ENCODE assay signal across 22 mouse cellular contexts in the genomic region with DNA sequence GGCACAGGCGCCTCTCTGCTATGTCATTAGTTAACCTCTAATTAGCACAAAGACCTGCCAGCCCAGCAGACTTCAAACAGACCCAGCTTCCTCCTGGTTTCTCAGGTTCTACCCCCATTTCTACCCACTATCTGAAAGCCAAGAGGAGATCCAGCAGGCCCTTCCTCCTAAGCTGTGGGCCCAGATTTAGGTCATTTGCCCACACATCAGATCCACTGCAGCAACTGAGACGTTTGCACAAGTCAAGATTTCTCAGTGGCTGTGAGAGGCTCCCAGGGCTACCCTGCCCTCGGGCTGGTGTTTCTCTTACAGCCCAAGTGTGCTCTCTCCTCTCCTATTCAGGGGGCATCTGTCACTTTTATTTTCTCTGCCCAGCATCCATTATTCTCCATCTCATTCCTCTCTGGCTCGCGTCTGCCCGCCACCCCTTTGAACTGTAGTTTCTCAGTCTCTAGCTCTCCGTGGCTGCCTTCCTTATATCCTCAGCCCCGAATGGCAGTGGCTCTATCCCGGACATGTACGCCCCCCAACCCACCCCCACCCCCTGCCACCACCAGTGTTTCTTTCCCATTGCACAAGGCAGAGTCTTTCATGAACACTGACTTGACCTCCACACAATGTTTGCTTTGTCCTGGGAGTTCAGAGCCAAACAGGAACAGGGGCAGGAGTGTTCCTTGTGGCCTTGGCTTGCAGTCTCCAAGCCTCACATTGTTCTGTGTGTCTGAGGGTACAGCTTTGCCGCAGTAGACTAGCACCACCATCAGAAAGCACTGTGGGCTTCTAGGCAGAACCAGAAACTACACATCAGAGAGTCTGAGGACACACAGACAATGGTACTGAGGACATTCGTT. TPM values are rescaled to one million over a fixed set of nuclear protein-coding genes. Genes with fewer than 3 reads are reported as not detected.
DNase-seq lines count a peak whose midpoint lies in the region; ATAC-seq lines count a peak whose summit lies in the region.
"Had no signal": no experiment of that assay in that cellular context is flagged by ENCODE, and none has a peak within 500 bp of the region (broad histone marks: within the 10 kb centered on the region; RNA-seq: fewer than 3 reads in every experiment).

No protein-coding gene starts in this region.

- 41% methylated on average over 12 of the region's 12 CpGs for WGBS in neural tube, embryonic 11.5 days
- 23% methylated on average over 12 of the region's 12 CpGs for WGBS in neural tube, embryonic 15.5 days
- 19% methylated on average over 12 of the region's 12 CpGs for WGBS in forebrain, embryonic 12.5 days
- WGBS in hindbrain, embryonic 12.5 days = 21% methylated on average over 12 of the region's 12 CpGs
- 27% methylated on average over 12 of the region's 12 CpGs for WGBS in midbrain, embryonic 16.5 days

- peaks cover 6% of the 10 kb centered on the region for H3K4me1 ChIP-seq in neural tube, embryonic 11.5 days (ENCODE audit: control insufficient read depth, insufficient read depth, low read length)
- H3K4me1 ChIP-seq in neural tube, embryonic 15.5 days = peaks cover 9% of the 10 kb centered on the region; the same call in 1 of the 2 replicates
- H3K4me1 ChIP-seq in forebrain, embryonic 12.5 days = peaks cover 23% of the 10 kb centered on the region
- H3K4me1 ChIP-seq in hindbrain, embryonic 12.5 days = peaks cover 26% of the 10 kb centered on the region
- peaks cover 9% of the 10 kb centered on the region; the same call in 1 of the 2 replicates for H3K4me1 ChIP-seq in midbrain, embryonic 16.5 days (ENCODE audit: control insufficient read depth, insufficient read depth, low read length)
- H3K4me1 ChIP-seq: embryonic facial prominence, embryonic 15.5 days; heart, embryonic 15.5 days; stomach, embryonic 15.5 days had no signal

- H3K27me3 ChIP-seq in neural tube, embryonic 11.5 days (ENCODE audit: control insufficient read depth, insufficient read depth, low read length) = no peaks in the 10 kb centered on the region
- no peaks in the 10 kb centered on the region for H3K27me3 ChIP-seq in neural tube, embryonic 15.5 days (replicated peaks)
- H3K27me3 ChIP-seq in forebrain, embryonic 12.5 days = 0 out of 2 replicates have a peak, but pooled peaks cover 2% of the 10 kb centered on the region
- H3K27me3 ChIP-seq in hindbrain, embryonic 12.5 days = no peaks in the 10 kb centered on the region
- no peaks in the 10 kb centered on the region for H3K27me3 ChIP-seq in midbrain, embryonic 16.5 days (ENCODE audit: control insufficient read depth, insufficient read depth, low read depth, low read length)
- H3K27me3 ChIP-seq: embryonic facial prominence, embryonic 15.5 days; heart, embryonic 15.5 days; hindbrain, embryonic 15.5 days; stomach, embryonic 15.5 days had no signal

- H3K27ac ChIP-seq in neural tube, embryonic 11.5 days (ENCODE audit: low read depth, low read length) = peak overlapping the region; percentile 20; the same call in 1 of the 2 replicates
- H3K27ac ChIP-seq in neural tube, embryonic 15.5 days (replicated peaks) = no peak overlapping the region
- 0 out of 2 replicates have a peak overlapping the region, but pooled peaks have one; percentile 25 for H3K27ac ChIP-seq in forebrain, embryonic 12.5 days
- peak overlapping the region; percentile 48; the same call in 1 of the 2 replicates for H3K27ac ChIP-seq in hindbrain, embryonic 12.5 days
- H3K27ac ChIP-seq in midbrain, embryonic 16.5 days (ENCODE audit: low read length) = no peak overlapping the region
- H3K27ac ChIP-seq: embryonic facial prominence, embryonic 15.5 days; heart, embryonic 15.5 days; hindbrain, embryonic 15.5 days; stomach, embryonic 15.5 days had no signal

- DNase-seq in neural tube, embryonic 11.5 days (ENCODE audit: low spot score) = peak; percentile 36
- no peak for DNase-seq in lung, postnatal 14 days
- no peak for DNase-seq in right cerebral cortex, postnatal 14 days
- DNase-seq: adrenal gland, postnatal 25 days; cerebellum, postnatal 25 days; heart, adult 11 months; kidney, adult 18-20 months; kidney, postnatal 14 days; lung, embryonic 14.5 days; spleen, adult 18-20 months; thymus, postnatal 14 days had no signal

- H3K9me3 ChIP-seq in neural tube, embryonic 11.5 days (ENCODE audit: control insufficient read depth, low read length) = no peaks in the 10 kb centered on the region
- H3K9me3 ChIP-seq in neural tube, embryonic 15.5 days (replicated peaks) = no peaks in the 10 kb centered on the region
- no peaks in the 10 kb centered on the region for H3K9me3 ChIP-seq in forebrain, embryonic 12.5 days
- H3K9me3 ChIP-seq in hindbrain, embryonic 12.5 days (replicated peaks) = no peaks in the 10 kb centered on the region
- H3K9me3 ChIP-seq in midbrain, embryonic 16.5 days (replicated peaks; ENCODE audit: control insufficient read depth, low read length, poor library complexity, severe bottlenecking) = no peaks in the 10 kb centered on the region
- H3K9me3 ChIP-seq: embryonic facial prominence, embryonic 15.5 days; heart, embryonic 15.5 days; hindbrain, embryonic 15.5 days; stomach, embryonic 15.5 days had no signal

- no peak overlapping the region for H3K4me3 ChIP-seq in neural tube, embryonic 11.5 days (ENCODE audit: low read depth, low read length)
- H3K4me3 ChIP-seq in neural tube, embryonic 15.5 days (replicated peaks) = no peak overlapping the region
- H3K4me3 ChIP-seq in forebrain, embryonic 12.5 days (replicated peaks) = no peak overlapping the region
- no peak overlapping the region for H3K4me3 ChIP-seq in hindbrain, embryonic 12.5 days
- no peak overlapping the region for H3K4me3 ChIP-seq in midbrain, embryonic 16.5 days (ENCODE audit: low read depth, low read length)
- H3K4me3 ChIP-seq: embryonic facial prominence, embryonic 15.5 days; heart, embryonic 15.5 days; hindbrain, embryonic 15.5 days; myocyte; stomach, embryonic 15.5 days had no signal

- no peaks in the 10 kb centered on the region for H3K36me3 ChIP-seq in neural tube, embryonic 11.5 days (ENCODE audit: control insufficient read depth, insufficient read depth, low read length)
- no peaks in the 10 kb centered on the region for H3K36me3 ChIP-seq in neural tube, embryonic 15.5 days
- no peaks in the 10 kb centered on the region for H3K36me3 ChIP-seq in forebrain, embryonic 12.5 days (replicated peaks)
- no peaks in the 10 kb centered on the region for H3K36me3 ChIP-seq in hindbrain, embryonic 12.5 days
- H3K36me3 ChIP-seq in midbrain, embryonic 16.5 days (ENCODE audit: control insufficient read depth, insufficient read depth, low read length) = no peaks in the 10 kb centered on the region
- H3K36me3 ChIP-seq: embryonic facial prominence, embryonic 15.5 days; heart, embryonic 15.5 days; hindbrain, embryonic 15.5 days; stomach, embryonic 15.5 days had no signal

- ATAC-seq in neural tube, embryonic 11.5 days (ENCODE audit: insufficient read depth, low FRiP score, low TSS enrichment) = peak; percentile 60
- no peak for ATAC-seq in neural tube, embryonic 15.5 days (ENCODE audit: low FRiP score)
- no peak for ATAC-seq in forebrain, embryonic 12.5 days (ENCODE audit: low FRiP score)
- ATAC-seq in hindbrain, embryonic 12.5 days (ENCODE audit: low FRiP score) = peak; percentile 58; the same call in 1 of the 2 replicates
- ATAC-seq in midbrain, embryonic 16.5 days = peak; percentile 14; the same call in 1 of the 2 replicates
- ATAC-seq in activated CD4-positive, CD25-positive, alpha-beta regulatory T cell, adult 4 months = no peak

- no peak overlapping the region for H3K9ac ChIP-seq in neural tube, embryonic 11.5 days (ENCODE audit: low read length)
- H3K9ac ChIP-seq in neural tube, embryonic 15.5 days (replicated peaks) = no peak overlapping the region
- no peak overlapping the region for H3K9ac ChIP-seq in forebrain, embryonic 12.5 days
- H3K9ac ChIP-seq in hindbrain, embryonic 12.5 days = no peak overlapping the region
- no peak overlapping the region for H3K9ac ChIP-seq in midbrain, embryonic 16.5 days (ENCODE audit: low read depth, low read length)
- H3K9ac ChIP-seq: embryonic facial prominence, embryonic 15.5 days; heart, embryonic 15.5 days; hindbrain, embryonic 15.5 days; lung, embryonic 14.5 days; stomach, embryonic 15.5 days had no signal

- no peak overlapping the region for H3K4me2 ChIP-seq in neural tube, embryonic 11.5 days (ENCODE audit: low read depth)
- H3K4me2 ChIP-seq in neural tube, embryonic 15.5 days = no peak overlapping the region
- H3K4me2 ChIP-seq in forebrain, embryonic 12.5 days = no peak overlapping the region
- no peak overlapping the region for H3K4me2 ChIP-seq in hindbrain, embryonic 12.5 days (replicated peaks)
- H3K4me2 ChIP-seq in midbrain, embryonic 16.5 days (ENCODE audit: low read length) = no peak overlapping the region
- H3K4me2 ChIP-seq: embryonic facial prominence, embryonic 15.5 days; heart, embryonic 15.5 days; hindbrain, embryonic 15.5 days; liver, embryonic 11.5 days; lung, embryonic 14.5 days; stomach, embryonic 15.5 days had no signal

RNA-seq across cellular contexts. Expression of a gene that starts 11.8 kb away (rescaled TPM):
- polyA plus RNA-seq in neural tube, embryonic 11.5 days (2014; fragmentation: Nextera tagmentation; extraction: Ambion mirVana) = not detected in 2 replicates
- polyA plus RNA-seq in neural tube, embryonic 15.5 days (2015; fragmentation: Nextera tagmentation; extraction: Ambion mirVana) = not detected in 2 replicates
- not detected in 2 replicates for polyA plus RNA-seq in forebrain, embryonic 12.5 days (2016; fragmentation: Nextera tagmentation; extraction: Ambion mirVana)
- polyA plus RNA-seq in hindbrain, embryonic 12.5 days (2016; fragmentation: Nextera tagmentation; extraction: Ambion mirVana) = not detected in 2 replicates
- polyA plus RNA-seq in midbrain, embryonic 16.5 days (2015; fragmentation: Nextera tagmentation; extraction: Ambion mirVana) = not detected in 2 replicates
- not detected for polyA plus RNA-seq in activated CD4-positive, CD25-positive, alpha-beta regulatory T cell, adult 4 months (2017; shearing (Covaris generic))
- polyA plus RNA-seq: embryonic facial prominence, embryonic 15.5 days; heart, embryonic 15.5 days; hindbrain, embryonic 15.5 days; liver, embryonic 11.5 days; lung, embryonic 14.5 days; myocyte; stomach, embryonic 15.5 days had no signal

Comparison
In these comparisons a context has a peak if more than half of its experiments do, and no peak if none do; other contexts are left out.
1. ATAC-seq: peak in neural tube, embryonic 11.5 days (single experiment), hindbrain, embryonic 12.5 days (single experiment) and midbrain, embryonic 16.5 days (single experiment); none in neural tube, embryonic 15.5 days (single experiment), forebrain, embryonic 12.5 days (single experiment) and activated CD4-positive, CD25-positive, alpha-beta regulatory T cell, adult 4 months (single experiment).
2. H3K27ac ChIP-seq: peak in neural tube, embryonic 11.5 days (single experiment), forebrain, embryonic 12.5 days (single experiment) and hindbrain, embryonic 12.5 days (single experiment); none in neural tube, embryonic 15.5 days (single experiment) and midbrain, embryonic 16.5 days (single experiment).